Mouse (Mus musculus) stomach, postnatal 0 days (tissue): ENCODE measurements around the gene Specc1.

ENCODE experiments used
- CTCF ChIP-seq: IDR thresholded peaks from 2 replicates; pipeline ENCODE4 v1.5.1; 2016; ENCODE audit warnings: antibody characterized with exemption, low read depth, mild to moderate bottlenecking, moderate library complexity
- EP300 ChIP-seq: optimal IDR thresholded peaks from 2 replicates; pipeline ENCODE3; 2016; ENCODE audit warnings: antibody characterized with exemption

DNA sequence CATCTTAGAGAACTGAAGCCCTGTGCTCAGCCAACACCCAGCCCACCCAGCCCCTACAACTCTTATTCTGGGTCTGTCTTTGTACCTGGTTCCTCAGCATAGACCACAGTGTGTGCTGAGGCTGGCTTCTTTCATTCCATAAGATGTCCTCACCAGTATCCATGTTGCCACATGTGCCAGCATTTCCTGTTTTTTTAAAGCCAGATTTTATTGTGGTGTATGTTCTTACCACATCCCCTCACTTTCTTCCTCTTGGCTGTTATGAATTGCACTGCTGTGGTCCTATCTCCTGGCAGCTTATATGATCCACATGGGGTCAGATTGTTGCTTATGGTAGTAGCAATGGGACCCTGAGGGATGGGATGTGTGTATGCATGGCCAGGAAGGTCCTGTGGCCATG lies 92.6 kb downstream of the Specc1 start:
- no peak for TF ChIP-seq CTCF
- TF ChIP-seq EP300: no peak
